Mouse (Mus musculus) neural tube, embryonic 15.5 days (tissue): ENCODE data around the gene Fam222b. TPM values are rescaled to one million over a fixed set of nuclear protein-coding genes. Genes with fewer than 3 reads are reported as not detected.

Experiments
- ATAC-seq: fragments of 200-750 bp; cut with Nextera tagmentation; 2 replicates; pipeline ENCODE4 v1.8.0; 2017; ENCODE audit warnings: mild to moderate bottlenecking, moderate TSS enrichment, moderate library complexity; ENCODE audit not compliant: low FRiP score
- H3K27ac ChIP-seq: fragments of 300-500 bp; sonication (generic); replicated peaks from 2 replicates; pipeline ENCODE4 v1.5.1; 2015; ENCODE audit warnings: mild to moderate bottlenecking, inconsistent platforms
- H3K27me3 ChIP-seq: fragments of 300-500 bp; sonication (generic); replicated peaks from 2 replicates; pipeline ENCODE4 v1.6.1; 2015; ENCODE audit warnings: inconsistent platforms
- H3K36me3 ChIP-seq: fragments of 300-500 bp; sonication (generic); 2 replicates; pipeline ENCODE4 v1.6.1; 2015; ENCODE audit warnings: inconsistent platforms
- H3K4me1 ChIP-seq: fragments of 300-500 bp; sonication (generic); 2 replicates; pipeline ENCODE4 v1.6.1; 2015; ENCODE audit warnings: inconsistent platforms
- H3K4me2 ChIP-seq: fragments of 300-500 bp; sonication (generic); 2 replicates; pipeline ENCODE4 v1.6.1; 2015; ENCODE audit warnings: inconsistent platforms, mild to moderate bottlenecking, moderate library complexity
- H3K4me3 ChIP-seq: fragments of 300-500 bp; sonication (generic); replicated peaks from 2 replicates; pipeline ENCODE4 v1.5.1; 2015; ENCODE audit warnings: mild to moderate bottlenecking, inconsistent platforms
- H3K9ac ChIP-seq: fragments of 300-500 bp; sonication (generic); replicated peaks from 2 replicates; pipeline ENCODE4 v1.6.1; 2015; ENCODE audit warnings: mild to moderate bottlenecking, inconsistent platforms
- H3K9me3 ChIP-seq: fragments of 300-500 bp; sonication (generic); replicated peaks from 2 replicates; pipeline ENCODE4 v1.6.1; 2016; ENCODE audit warnings: inconsistent platforms
- WGBS: fragments of 180-500 bp; shearing (Covaris S2); methylation state at CpG from one replicate; pipeline ENCODE4 v1.1.7; 2015; ENCODE audit warnings: mixed read lengths; 5-methylcytosine and 5-hydroxymethylcytosine counted together
- polyA plus RNA-seq: library from polyadenylated mRNA; unstranded; fragments of >200 nt; fragmentation: Nextera tagmentation; extraction: Ambion mirVana; gene quantifications from 2 replicates; pipeline ENCODE4 v1.2.1, GENCODE M21; 2015

Fam222b gene
- polyA plus RNA-seq, 1 experiment from 2014 or later = 22.2 TPM

- Histone ChIP-seq H3K4me2 (no peak overlapping the region), H3K27ac (no peak overlapping the region), H3K27me3 (no peaks in the 10 kb centered on the region), H3K4me1 (no peaks in the 10 kb centered on the region), H3K4me3 (no peak overlapping the region), H3K9ac (no peak overlapping the region), H3K36me3 (peaks cover 31% of the 10 kb centered on the region), H3K9me3 (no peaks in the 10 kb centered on the region)
- WGBS = 90% methylated on average over 6 of the region's 6 CpGs
- no peak for ATAC-seq
Measured at GRCm38 (mm10) chr11:78069646-78070045, 24.8 kb upstream of the Fam222b start.

GRCm38 (mm10) chr11:78071938-78072337, 22.5 kb upstream of the Fam222b start:
- Histone ChIP-seq H3K4me1 (no peaks in the 10 kb centered on the region), H3K4me3 (no peak overlapping the region), H3K27ac (no peak overlapping the region), H3K4me2 (no peak overlapping the region), H3K27me3 (no peaks in the 10 kb centered on the region), H3K9ac (no peak overlapping the region), H3K36me3 (peaks cover 52% of the 10 kb centered on the region), H3K9me3 (no peaks in the 10 kb centered on the region)
- no peak for ATAC-seq
- 82% methylated on average over 5 of the region's 5 CpGs for WGBS

- no peaks in the 10 kb centered on the region for H3K27me3 ChIP-seq
- H3K4me3 ChIP-seq = no peak overlapping the region
- H3K4me2 ChIP-seq = no peak overlapping the region
- ATAC-seq = no peak
- H3K36me3 ChIP-seq = peaks cover 53% of the 10 kb centered on the region
- WGBS = 36% methylated on average over 6 of the region's 6 CpGs
- no peak overlapping the region for H3K9ac ChIP-seq
- no peak overlapping the region for H3K27ac ChIP-seq
- no peaks in the 10 kb centered on the region for H3K4me1 ChIP-seq
- H3K9me3 ChIP-seq = no peaks in the 10 kb centered on the region
Measured at GRCm38 (mm10) chr11:78072425-78073130, 21.9 kb upstream of the Fam222b start.

- no peak for ATAC-seq
- H3K4me3 ChIP-seq = no peak overlapping the region
- peaks cover 53% of the 10 kb centered on the region for H3K36me3 ChIP-seq
- no peaks in the 10 kb centered on the region for H3K4me1 ChIP-seq
- no peaks in the 10 kb centered on the region for H3K27me3 ChIP-seq
- H3K27ac ChIP-seq = no peak overlapping the region
- H3K9me3 ChIP-seq = no peaks in the 10 kb centered on the region
- WGBS = 98% methylated on average over 9 of the region's 9 CpGs
- H3K9ac ChIP-seq = no peak overlapping the region
- H3K4me2 ChIP-seq = no peak overlapping the region
Measured at GRCm38 (mm10) chr11:78073577-78074276, 20.7 kb upstream of the Fam222b start.

- no peaks in the 10 kb centered on the region for H3K9me3 ChIP-seq
- H3K27me3 ChIP-seq = no peaks in the 10 kb centered on the region
- no peak overlapping the region for H3K9ac ChIP-seq
- no peak overlapping the region for H3K27ac ChIP-seq
- ATAC-seq = no peak
- H3K36me3 ChIP-seq = peaks cover 53% of the 10 kb centered on the region
- 93% methylated on average over 2 of the region's 2 CpGs for WGBS
- peaks cover 5% of the 10 kb centered on the region for H3K4me1 ChIP-seq
- no peak overlapping the region for H3K4me3 ChIP-seq
- H3K4me2 ChIP-seq = no peak overlapping the region
Measured at GRCm38 (mm10) chr11:78074277-78074652, 20.2 kb upstream of the Fam222b start.

GRCm38 (mm10) chr11:78074666-78075065, 19.8 kb upstream of the Fam222b start:
- no peak overlapping the region for H3K4me2 ChIP-seq
- H3K9ac ChIP-seq = no peak overlapping the region
- no peak for ATAC-seq
- H3K9me3 ChIP-seq = no peaks in the 10 kb centered on the region
- H3K27me3 ChIP-seq = no peaks in the 10 kb centered on the region
- no peak overlapping the region for H3K4me3 ChIP-seq
- no peak overlapping the region for H3K27ac ChIP-seq
- H3K36me3 ChIP-seq = peaks cover 53% of the 10 kb centered on the region
- 96% methylated on average over 4 of the region's 4 CpGs for WGBS
- H3K4me1 ChIP-seq = peaks cover 9% of the 10 kb centered on the region

- ATAC-seq = peak; percentile 98
- Histone ChIP-seq H3K9me3 (no peaks in the 10 kb centered on the region), H3K27ac (peak within 1 kb of the TSS; percentile 85), H3K4me3 (peak within 1 kb of the TSS; percentile 82), H3K9ac (peak within 1 kb of the TSS; percentile 78), H3K36me3 (peaks cover 16% of the 10 kb centered on the region), H3K27me3 (peaks cover 8% of the 10 kb centered on the region; the same call in 1 of the 2 replicates), H3K4me2 (peak within 1 kb of the TSS; percentile 66), H3K4me1 (peaks cover 15% of the 10 kb centered on the region)
- WGBS = 2% methylated on average over 42 of the region's 42 CpGs
Measured at GRCm38 (mm10) chr11:78079961-78080921, 14.2 kb upstream of the Fam222b start, which contains the start of gene Eral1. Gene Eral1, minus strand, starts transcription at chr11:78080383.

GRCm38 (mm10) chr11:78083595-78083994, 10.9 kb upstream of the Fam222b start:
- Histone ChIP-seq H3K36me3 (no peaks in the 10 kb centered on the region), H3K9me3 (no peaks in the 10 kb centered on the region), H3K4me2 (no peak overlapping the region), H3K27me3 (peaks cover 8% of the 10 kb centered on the region; the same call in 1 of the 2 replicates), H3K4me1 (peaks cover 15% of the 10 kb centered on the region), H3K4me3 (no peak overlapping the region), H3K27ac (no peak overlapping the region), H3K9ac (no peak overlapping the region)
- ATAC-seq = no peak
- 55% methylated on average over 1 of the region's 1 CpGs for WGBS

- 79% methylated on average over 4 of the region's 4 CpGs for WGBS
- ATAC-seq = no peak
- H3K9me3 ChIP-seq = no peaks in the 10 kb centered on the region
- no peaks in the 10 kb centered on the region for H3K4me1 ChIP-seq
- no peak overlapping the region for H3K27ac ChIP-seq
- no peaks in the 10 kb centered on the region for H3K36me3 ChIP-seq
- no peak overlapping the region for H3K9ac ChIP-seq
- no peak overlapping the region for H3K4me3 ChIP-seq
- H3K4me2 ChIP-seq = no peak overlapping the region
- H3K27me3 ChIP-seq = peaks cover 8% of the 10 kb centered on the region; the same call in 1 of the 2 replicates
Measured at GRCm38 (mm10) chr11:78086925-78087479, 7.5 kb upstream of the Fam222b start.

GRCm38 (mm10) chr11:78087756-78088281, 6.6 kb upstream of the Fam222b start:
- no peak overlapping the region for H3K4me2 ChIP-seq
- H3K27ac ChIP-seq = no peak overlapping the region
- no peaks in the 10 kb centered on the region for H3K4me1 ChIP-seq
- H3K9me3 ChIP-seq = no peaks in the 10 kb centered on the region
- H3K9ac ChIP-seq = no peak overlapping the region
- 86% methylated on average over 5 of the region's 5 CpGs for WGBS
- ATAC-seq = no peak
- H3K4me3 ChIP-seq = no peak overlapping the region
- no peaks in the 10 kb centered on the region for H3K36me3 ChIP-seq
- peaks cover 8% of the 10 kb centered on the region; the same call in 1 of the 2 replicates for H3K27me3 ChIP-seq

GRCm38 (mm10) chr11:78094137-78094503, 340 bp upstream of the Fam222b start:
- peak overlapping the region; percentile 71 for H3K4me2 ChIP-seq
- WGBS = 47% methylated on average over 11 of the region's 11 CpGs
- no peaks in the 10 kb centered on the region; the same call in 1 of the 2 replicates for H3K27me3 ChIP-seq

More at GRCm38 (mm10) chr11:78094137-78094503, 340 bp upstream of the Fam222b start:
- Histone ChIP-seq H3K9ac (peak overlapping the region; percentile 83), H3K9me3 (no peaks in the 10 kb centered on the region), H3K36me3 (no peaks in the 10 kb centered on the region), H3K4me3 (peak overlapping the region; percentile 85), H3K4me1 (peaks cover 36% of the 10 kb centered on the region), H3K27ac (peak overlapping the region; percentile 90)
- peak; percentile 29; the same call in 1 of the 2 replicates for ATAC-seq
